14 mouse cellular contexts compared by ENCODE assay signal in the genomic region with DNA sequence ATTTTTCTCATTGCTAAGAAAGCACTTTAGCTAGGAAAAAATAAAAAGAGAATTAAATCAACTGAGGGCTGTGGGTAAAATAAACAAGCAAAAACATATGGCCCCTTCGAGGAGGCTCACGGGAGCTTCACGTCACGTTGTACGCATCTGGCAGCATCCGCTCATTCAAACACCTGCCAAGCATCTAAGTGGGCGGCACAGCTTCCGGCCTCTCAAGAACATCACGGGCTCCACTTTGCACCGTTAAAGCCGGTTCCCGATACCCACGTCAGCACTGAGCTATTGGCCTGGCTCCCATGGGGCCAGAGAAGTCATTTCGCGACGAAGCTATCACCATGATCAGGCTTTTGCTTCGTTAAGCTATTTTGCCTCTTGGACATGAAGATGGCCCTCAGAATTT.
"Had no signal": no experiment of that assay in that cellular context is flagged by ENCODE, and none has a peak within 500 bp of the region (broad histone marks: within the 10 kb centered on the region; RNA-seq: fewer than 3 reads in every experiment).

No protein-coding gene starts in this region.

- H3K9ac ChIP-seq: limb, embryonic 13.5 days; liver, embryonic 14.5 days; midbrain, embryonic 13.5 days; neural tube, embryonic 12.5 days had no signal

- ATAC-seq: midbrain, embryonic 13.5 days had no signal

- H3K27me3 ChIP-seq: limb, embryonic 13.5 days; midbrain, embryonic 13.5 days; neural tube, embryonic 12.5 days had no signal

- H3K4me3 ChIP-seq: layer of hippocampus, adult 2 months; limb, embryonic 13.5 days; midbrain, embryonic 13.5 days; myocyte; neural tube, embryonic 12.5 days had no signal

- H3K9me3 ChIP-seq: midbrain, embryonic 13.5 days; neural tube, embryonic 12.5 days had no signal

- H3K27ac ChIP-seq: layer of hippocampus, adult 2 months; limb, embryonic 13.5 days; liver, embryonic 14.5 days; midbrain, embryonic 13.5 days; neural tube, embryonic 12.5 days had no signal

- H3K36me3 ChIP-seq: limb, embryonic 13.5 days; midbrain, embryonic 13.5 days; neural tube, embryonic 12.5 days had no signal

- DNase-seq: kidney, adult 18-20 months; kidney, postnatal 10 days; kidney, postnatal 4 days; left cerebral cortex, postnatal 4 days; lung, adult 18-20 months; right cerebral cortex, adult 18-20 months; spleen, adult 18-20 months; thymus, postnatal 36 days had no signal

- H3K4me2 ChIP-seq: limb, embryonic 13.5 days; midbrain, embryonic 13.5 days; neural tube, embryonic 12.5 days had no signal
